ENCODE assay signal across 7 mouse cellular contexts in genomic region chr7:27356861-27357594, GRCm38 (mm10). TPM values are rescaled to one million over a fixed set of nuclear protein-coding genes. Genes with fewer than 3 reads are reported as not detected.
DNase-seq lines count a peak whose midpoint lies in the region; ATAC-seq and TF ChIP-seq lines count a peak whose summit lies in the region.

Gm20479 (minus strand) TSS chr7:27357419.

- DNase-seq in 416B (ENCODE audit: low read depth) (peak; percentile 95), CH12.LX (ENCODE audit: extremely low read depth) (peak; percentile 43)
- DNase-seq in heart, adult 2 months: peak; percentile 46 to 54
- DNase-seq in kidney, postnatal 0 days (ENCODE audit: low spot score): peak; percentile 74
- no peak for DNase-seq in midbrain, embryonic 10.5 days (ENCODE audit: low spot score)
- DNase-seq in left cerebral cortex, postnatal 14 days (ENCODE audit: low spot score in 2 of 2): no peak
- no peak for DNase-seq in thymus, postnatal 36 days

- in situ Hi-C loops in CH12.LX (cut with MboI; ENCODE audit: low pct_ligation_motif_present, low pct_unique_long_range_greater_than_20kb, low sequenced_read_pairs): no loop called here

- peak within 1 kb of the TSS; percentile 51 for H3K4me2 ChIP-seq in CH12.LX (ENCODE audit: insufficient read depth, low read depth, poor library complexity, severe bottlenecking)
- H3K4me2 ChIP-seq in kidney, postnatal 0 days (ENCODE audit: low read length): peak within 1 kb of the TSS; percentile 82

- dilution Hi-C loops in CH12.LX (cut with MboI; ENCODE audit: extremely low pct_ligation_motif_present, extremely low pct_unique_long_range_greater_than_20kb, low sequenced_read_pairs): no loop called here

- H3K36me3 ChIP-seq in CH12.LX (replicated peaks in 1 of 2; ENCODE audit: control insufficient read depth in 1 of 2, insufficient read depth in 1 of 2, low read length in 1 of 2): peaks cover 10 to 19% of the 10 kb centered on the region in 2 experiments
- no peaks in the 10 kb centered on the region for H3K36me3 ChIP-seq in heart, adult 2 months (ENCODE audit: control insufficient read depth, insufficient read depth, low read length)
- 0 out of 2 replicates have a peak, but pooled peaks cover 3% of the 10 kb centered on the region for H3K36me3 ChIP-seq in kidney, postnatal 0 days (ENCODE audit: insufficient read depth, low read length)
- H3K36me3 ChIP-seq in midbrain, embryonic 10.5 days: peaks cover 14% of the 10 kb centered on the region

- ATAC-seq in kidney, postnatal 0 days (replicated peaks; ENCODE audit: low FRiP score, low read depth): no peak

- no peak for TF ChIP-seq POLR2A in CH12.LX (IDR thresholded peaks at IDR 0.05; ENCODE audit: low read depth, low read length)
- peak; percentile 48; the same call in 1 of the 2 replicates for TF ChIP-seq POLR2A in heart, adult 2 months (IDR thresholded peaks at IDR 0.05; ENCODE audit: insufficient read depth, low read depth, low read length)

- 4% methylated on average over 27 of the region's 27 CpGs for WGBS in heart, adult 2 months
- 3% methylated on average over 27 of the region's 27 CpGs for WGBS in kidney, postnatal 0 days
- WGBS in midbrain, embryonic 10.5 days: 4% methylated on average over 27 of the region's 27 CpGs

- no peak for TF ChIP-seq RAD21 in CH12.LX (IDR thresholded peaks at IDR 0.05; ENCODE audit: low read depth, low read length)

- H3K27me3 ChIP-seq in CH12.LX (replicated peaks): peaks cover under 1% of the 10 kb centered on the region
- no peaks in the 10 kb centered on the region for H3K27me3 ChIP-seq in heart, adult 2 months (ENCODE audit: control insufficient read depth, insufficient read depth, low read length)
- H3K27me3 ChIP-seq in kidney, postnatal 0 days (ENCODE audit: insufficient read depth, low read length): no peaks in the 10 kb centered on the region
- peaks cover 49% of the 10 kb centered on the region for H3K27me3 ChIP-seq in midbrain, embryonic 10.5 days (ENCODE audit: low read depth, poor library complexity, severe bottlenecking)

- H3K79me2 ChIP-seq in CH12.LX (replicated peaks; ENCODE audit: control insufficient read depth, extremely low read depth, insufficient read depth, poor library complexity, severe bottlenecking): peaks cover 4% of the 10 kb centered on the region; the same call in 1 of the 2 replicates
- H3K79me2 ChIP-seq in heart, adult 2 months (replicated peaks; ENCODE audit: control insufficient read depth, insufficient read depth, low read length): no peaks in the 10 kb centered on the region

- peak within 1 kb of the TSS; percentile 65 to 95 (median 68) for H3K4me3 ChIP-seq in CH12.LX (replicated peaks in 1 of 3; ENCODE audit: low read depth in 2 of 3, low read length in 2 of 3, poor library complexity in 1 of 3)
- H3K4me3 ChIP-seq in heart, adult 2 months: peak within 1 kb of the TSS; percentile 73
- H3K4me3 ChIP-seq in kidney, postnatal 0 days (replicated peaks; ENCODE audit: low read depth, low read length): peak within 1 kb of the TSS; percentile 57
- H3K4me3 ChIP-seq in midbrain, embryonic 10.5 days: peak within 1 kb of the TSS; percentile 83

- peaks cover 2% of the 10 kb centered on the region for H3K9me3 ChIP-seq in CH12.LX (replicated peaks; ENCODE audit: low read length)
- no peaks in the 10 kb centered on the region for H3K9me3 ChIP-seq in kidney, postnatal 0 days (replicated peaks; ENCODE audit: low read length)
- H3K9me3 ChIP-seq in midbrain, embryonic 10.5 days (replicated peaks): no peaks in the 10 kb centered on the region

- no peak for TF ChIP-seq EP300 in CH12.LX (IDR thresholded peaks at IDR 0.05; ENCODE audit: low read length)
- TF ChIP-seq EP300 in heart, adult 2 months (IDR thresholded peaks at IDR 0.05; ENCODE audit: insufficient read depth, low read depth, low read length): no peak

- H3K4me1 ChIP-seq in CH12.LX (ENCODE audit: control insufficient read depth in 1 of 2, insufficient read depth in 2 of 2): peaks cover 5 to 34% of the 10 kb centered on the region in 2 experiments
- H3K4me1 ChIP-seq in heart, adult 2 months (ENCODE audit: control insufficient read depth, insufficient read depth, low read length): peaks cover 5% of the 10 kb centered on the region
- H3K4me1 ChIP-seq in kidney, postnatal 0 days (replicated peaks; ENCODE audit: insufficient read depth, low read length): peaks cover 14% of the 10 kb centered on the region
- peaks cover 44% of the 10 kb centered on the region for H3K4me1 ChIP-seq in midbrain, embryonic 10.5 days

- intact Hi-C loops in heart, adult 2 months (cut with DNase I): loop anchor here (5.0 to 10.0 kb wide), 2 partner anchors 90 to 318 kb away; partner anchors contain the start of genes Blvrb, Map3k10 and Sptbn4
- intact Hi-C loops in left cerebral cortex, postnatal 14 days (cut with DNase I): no loop called here

- H3K27ac ChIP-seq in CH12.LX (ENCODE audit: insufficient read depth, low read depth): peak within 1 kb of the TSS; percentile 78
- H3K27ac ChIP-seq in heart, adult 2 months: peak within 1 kb of the TSS; percentile 56
- H3K27ac ChIP-seq in kidney, postnatal 0 days: peak within 1 kb of the TSS; percentile 80
- peak within 1 kb of the TSS; percentile 67 for H3K27ac ChIP-seq in midbrain, embryonic 10.5 days (replicated peaks)

- H3K9ac ChIP-seq in CH12.LX (ENCODE audit: insufficient read depth, low read depth): peak within 1 kb of the TSS; percentile 61
- peak within 1 kb of the TSS; percentile 27 for H3K9ac ChIP-seq in heart, adult 2 months (ENCODE audit: low read depth, low read length)
- H3K9ac ChIP-seq in kidney, postnatal 0 days (ENCODE audit: low read depth, low read length): peak within 1 kb of the TSS; percentile 54; the same call in 1 of the 2 replicates

- no peak; a peak in 1 of 4 replicates for TF ChIP-seq CTCF in CH12.LX (conservative IDR thresholded peaks at IDR 0.05 in 1 of 2, IDR thresholded peaks at IDR 0.05 in 1 of 2; ENCODE audit: low read depth in 2 of 2, low read length in 2 of 2)
- TF ChIP-seq CTCF in heart, adult 2 months (IDR thresholded peaks at IDR 0.05): no peak
- no peak for TF ChIP-seq CTCF in kidney, postnatal 0 days (IDR thresholded peaks at IDR 0.05; ENCODE audit: low read depth)

TF ChIP-seq in CH12.LX, 34 proteins besides CTCF, POLR2A, EP300 and RAD21:
- TF ChIP-seq GABPA (IDR thresholded peaks at IDR 0.05; ENCODE audit: insufficient replicate concordance, low read depth, low read length): no peak
- no peak for TF ChIP-seq ZKSCAN1 (IDR thresholded peaks at IDR 0.05; ENCODE audit: borderline replicate concordance, low read depth, low read length)
- no peak for TF ChIP-seq TCF12 (IDR thresholded peaks at IDR 0.05; ENCODE audit: low read depth, low read length)
- no peak for TF ChIP-seq MYC (IDR thresholded peaks at IDR 0.05; ENCODE audit: low read depth, low read length)
- no peak for TF ChIP-seq HCFC1 (IDR thresholded peaks at IDR 0.05; ENCODE audit: low read depth, low read length)
- TF ChIP-seq JUN (IDR thresholded peaks at IDR 0.05; ENCODE audit: insufficient read depth, low read depth, low read length): no peak
- TF ChIP-seq ZMIZ1 (IDR thresholded peaks at IDR 0.05; ENCODE audit: low read depth, low read length): no peak
- TF ChIP-seq ZC3H11A (IDR thresholded peaks at IDR 0.05; ENCODE audit: low read depth, low read length): no peak
- TF ChIP-seq MAFK (IDR thresholded peaks at IDR 0.05; ENCODE audit: insufficient replicate concordance, low read length): no peak
- no peak for TF ChIP-seq POLR2AphosphoS2 (IDR thresholded peaks at IDR 0.05; ENCODE audit: low read depth, low read length)
- no peak for TF ChIP-seq PAX5 (IDR thresholded peaks at IDR 0.05; ENCODE audit: low read length)
- no peak for TF ChIP-seq KAT2A (IDR thresholded peaks at IDR 0.05; ENCODE audit: insufficient replicate concordance, low read length)
- no peak for TF ChIP-seq SMC3 (IDR thresholded peaks at IDR 0.05; ENCODE audit: low read depth, low read length)
- TF ChIP-seq ZNF384 (IDR thresholded peaks at IDR 0.05; ENCODE audit: low read depth, low read length): no peak
- TF ChIP-seq TBP (conservative IDR thresholded peaks at IDR 0.05; ENCODE audit: low read depth, low read length): peak; percentile 43; the same call in 1 of the 2 replicates
- TF ChIP-seq MAZ (IDR thresholded peaks at IDR 0.05; ENCODE audit: low read depth, low read length): 0 out of 2 replicates have a peak, but pooled peaks have one; percentile 40
- 0 out of 2 replicates have a peak, but pooled peaks have one; percentile 25 for TF ChIP-seq MAX (IDR thresholded peaks at IDR 0.05; ENCODE audit: low read length)
- TF ChIP-seq RCOR1 (conservative IDR thresholded peaks at IDR 0.05; ENCODE audit: low read depth, low read length): no peak
- TF ChIP-seq MEF2A (IDR thresholded peaks at IDR 0.05; ENCODE audit: borderline replicate concordance, low read depth, low read length): no peak
- no peak for TF ChIP-seq NRF1 (IDR thresholded peaks at IDR 0.05; ENCODE audit: low read depth, low read length)
- peak; percentile 18; the same call in 1 of the 2 replicates for TF ChIP-seq MXI1 (IDR thresholded peaks at IDR 0.05; ENCODE audit: low read depth, low read length)
- TF ChIP-seq USF1 (IDR thresholded peaks at IDR 0.05; ENCODE audit: low read depth, low read length): no peak
- TF ChIP-seq SIN3A (IDR thresholded peaks at IDR 0.05; ENCODE audit: low read length): peak; percentile 21
TF ChIP-seq in CH12.LX: peak in this region for 5.

RNA-seq across cellular contexts. Expression of gene Gm20479, which starts in this region (rescaled TPM):
- 1.3 and 1.9 TPM in 2 replicates for total RNA-seq in CH12.LX (2012; rRNA removed)
- total RNA-seq in CH12.LX (2014; rRNA removed): 0.95 and 2.2 TPM in 2 replicates
- polyA plus RNA-seq in CH12.LX (2012; ENCODE audit: insufficient read length, low read depth): 1.2 and 2.8 TPM in 2 replicates
- total RNA-seq in heart, adult 2 months (2021): under 1 TPM in 1 of 2 experiments, not detected in 1; 0.52 TPM
- not detected in 2 replicates for polyA plus RNA-seq in heart, adult 2 months (2012; rRNA removed)
- polyA plus RNA-seq in kidney, postnatal 0 days (2015; fragmentation: Nextera tagmentation; extraction: Ambion mirVana): 0.57 TPM in 1 of 2 replicates, not detected in the other
- polyA plus RNA-seq in midbrain, embryonic 10.5 days (2016; fragmentation: Nextera tagmentation; extraction: Ambion mirVana): 0.48 and 0.82 TPM in 2 replicates
- not detected for total RNA-seq in left cerebral cortex, postnatal 14 days (2021)

Comparison
In these comparisons a context has a peak if more than half of its experiments do, and no peak if none do; other contexts are left out.
1. Peak in DNase-seq, H3K4me3 ChIP-seq, H3K27ac ChIP-seq and H3K9ac ChIP-seq in heart, adult 2 months; RNA of the gene not detected or under 1 TPM.
2. Peak in DNase-seq, H3K4me3 ChIP-seq, H3K27ac ChIP-seq, H3K9ac ChIP-seq and H3K4me2 ChIP-seq in kidney, postnatal 0 days; RNA of the gene not detected or under 1 TPM.
3. DNase-seq: peak in 416B (single experiment) and CH12.LX (single experiment); none in midbrain, embryonic 10.5 days (single experiment), left cerebral cortex, postnatal 14 days (0 of 2) and thymus, postnatal 36 days (0 of 2).
4. Peak in every context shown above with its lines, with median percentiles within 50 percentile points of each other: H3K27ac ChIP-seq, H3K4me3 ChIP-seq and H3K9ac ChIP-seq.